Mouse (Mus musculus): ENCODE measurements around the gene Tmem203. TPM values are rescaled to one million over a fixed set of nuclear protein-coding genes. Genes with fewer than 3 reads are reported as not detected.
A peak's percentile ranks its signal among the peaks of the same experiment; 100 is the strongest.

Tmem203 gene
- total RNA-seq (2021), result 10 to 100 TPM; 35.6 to 39.1 TPM
- long read RNA-seq, transcript Tmem203-201 (1 exons, 854 nt), result major isoform, 45 of 45 reads
- long read RNA-seq, partial matches to known transcripts, result 0 of 45 reads
- long read RNA-seq, other reads (novel, unspliced or antisense), result 0 of 45 reads

GRCm38 (mm10) chr2:25255284-25255779, at the start of gene Tmem203:
Tmem203 (plus strand) TSS chr2:25255439.
- DNase-seq (ENCODE audit: low spot score in 2 of 2), result peak; percentile 86 to 89

GRCm38 (mm10) chr2:25207593-25207992, 47.6 kb upstream of the Tmem203 start:
- DNase-seq (ENCODE audit: low spot score in 2 of 2), result no peak

GRCm38 (mm10) chr2:25210686-25211085, 44.6 kb upstream of the Tmem203 start:
- DNase-seq (ENCODE audit: low spot score in 2 of 2), result no peak

GRCm38 (mm10) chr2:25211121-25211670, 44.0 kb upstream of the Tmem203 start, which contains the start of gene Nelfb:
Nelfb (minus strand) TSS chr2:25211489.
- DNase-seq (ENCODE audit: low spot score in 2 of 2), result peak; percentile 87 to 90

- DNase-seq (ENCODE audit: low spot score in 2 of 2), result no peak
Observed at GRCm38 (mm10) chr2:25213266-25213865, 41.9 kb upstream of the Tmem203 start.

GRCm38 (mm10) chr2:25214444-25214843, 40.8 kb upstream of the Tmem203 start, which contains the start of gene Stpg3:
Stpg3 (minus strand) TSS chr2:25214637.
- no peak for DNase-seq (ENCODE audit: low spot score in 2 of 2)

GRCm38 (mm10) chr2:25217666-25218065, 37.6 kb upstream of the Tmem203 start:
- DNase-seq (ENCODE audit: low spot score in 2 of 2), result no peak

GRCm38 (mm10) chr2:25218445-25218844, 36.8 kb upstream of the Tmem203 start, which contains the start of gene Fam166a:
Fam166a (plus strand) TSS chr2:25218745.
- no peak for DNase-seq (ENCODE audit: low spot score in 2 of 2)

GRCm38 (mm10) chr2:25221331-25221772, 33.9 kb upstream of the Tmem203 start:
- no peak for DNase-seq (ENCODE audit: low spot score in 2 of 2)

- DNase-seq (ENCODE audit: low spot score in 2 of 2), result peak in 1 of 2 experiments; percentile 58
Observed at GRCm38 (mm10) chr2:25223681-25224491, 31.4 kb upstream of the Tmem203 start.

GRCm38 (mm10) chr2:25224492-25224765, 30.8 kb upstream of the Tmem203 start, which contains the start of gene Tubb4b:
Tubb4b (minus strand) TSS chr2:25224702.
- no peak for DNase-seq (ENCODE audit: low spot score in 2 of 2)

GRCm38 (mm10) chr2:25224766-25225752, 30.2 kb upstream of the Tmem203 start:
- DNase-seq (ENCODE audit: low spot score in 2 of 2), result peak; percentile 97

- no peak for DNase-seq (ENCODE audit: low spot score in 2 of 2)
Observed at GRCm38 (mm10) chr2:25225811-25226379, 29.3 kb upstream of the Tmem203 start.

- DNase-seq (ENCODE audit: low spot score in 2 of 2), result peak; percentile 58 to 67
Observed at GRCm38 (mm10) chr2:25226864-25227263, 28.4 kb upstream of the Tmem203 start.

GRCm38 (mm10) chr2:25227406-25227805, 27.8 kb upstream of the Tmem203 start:
- DNase-seq (ENCODE audit: low spot score in 2 of 2), result no peak

- DNase-seq (ENCODE audit: low spot score in 2 of 2), result peak; percentile 79 to 86
Observed at GRCm38 (mm10) chr2:25228431-25228889, 26.8 kb upstream of the Tmem203 start.

- DNase-seq (ENCODE audit: low spot score in 2 of 2), result no peak
Observed at GRCm38 (mm10) chr2:25228995-25229530, 26.2 kb upstream of the Tmem203 start.

- no peak for DNase-seq (ENCODE audit: low spot score in 2 of 2)
Observed at GRCm38 (mm10) chr2:25229582-25229981, 25.7 kb upstream of the Tmem203 start.

- no peak for DNase-seq (ENCODE audit: low spot score in 2 of 2)
Observed at GRCm38 (mm10) chr2:25230581-25230980, 24.7 kb upstream of the Tmem203 start.

- no peak for DNase-seq (ENCODE audit: low spot score in 2 of 2)
Observed at GRCm38 (mm10) chr2:25231038-25231437, 24.2 kb upstream of the Tmem203 start.

Data from layer of hippocampus, postnatal 10 days (tissue).